Mouse (Mus musculus) stomach, adult 2 months (tissue): ENCODE measurements around the gene Enkur. TPM values are rescaled to one million over a fixed set of nuclear protein-coding genes. Genes with fewer than 3 reads are reported as not detected.

Experiments
- polyA plus RNA-seq: library from polyadenylated mRNA; depleted of rRNA; stranded (reverse); fragments of >200 nt; gene quantifications from 2 replicates; pipeline ENCODE4 v1.2.3, GENCODE M21; 2012; rRNA removed

The Enkur gene
- not detected in 2 replicates for polyA plus RNA-seq

DNA sequence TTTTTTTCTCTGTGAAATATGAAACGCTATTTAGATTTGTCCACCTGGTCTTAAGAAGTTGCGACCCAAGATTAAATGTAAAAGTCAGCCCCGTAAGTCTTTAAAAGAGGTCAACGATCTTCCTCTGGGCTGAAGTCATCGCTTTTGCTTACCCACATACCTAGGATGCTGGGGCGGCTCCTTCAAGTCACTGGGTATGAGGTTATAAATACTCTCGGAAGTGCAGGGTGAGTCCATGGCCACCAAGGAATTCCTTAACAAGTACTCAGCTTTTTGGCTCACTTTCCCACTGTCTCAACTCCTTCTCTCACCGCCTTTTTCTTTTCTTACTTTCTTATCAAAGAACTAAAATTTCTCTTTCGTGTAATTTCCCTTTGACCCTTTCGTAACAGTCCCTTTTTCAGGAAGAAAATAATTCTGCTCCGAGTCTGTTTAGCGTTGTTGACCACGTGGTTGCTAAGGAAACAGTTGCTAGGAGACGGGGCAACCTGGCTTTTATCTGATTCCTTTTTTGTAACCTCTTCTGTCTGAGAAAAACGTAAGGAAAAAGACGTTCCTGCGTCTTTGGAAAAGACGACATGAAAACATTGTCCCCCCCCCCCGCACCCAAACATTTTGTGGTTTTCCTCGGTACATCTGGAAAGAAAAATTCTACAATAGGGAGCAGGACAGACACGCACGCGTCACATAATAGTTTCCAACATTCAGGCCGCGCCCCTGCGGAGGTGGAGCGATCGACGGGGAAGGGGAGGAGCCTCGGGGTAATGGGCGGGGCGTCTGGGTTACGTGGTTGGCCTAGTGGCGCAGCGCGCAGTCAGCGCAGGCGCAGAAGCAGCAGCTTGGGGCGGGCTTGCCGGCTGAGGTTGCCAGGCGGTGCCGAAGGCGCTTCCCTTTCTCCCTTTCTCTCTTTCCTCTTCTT is at the start of gene Enkur, which contains the start of gene Thnsl1:
Enkur (minus strand) TSS at position 454 of the 919 bp plus-strand sequence.
Thnsl1 (plus strand) TSS at position 813 of the 919 bp plus-strand sequence.

Other genes starting within 250 kb of the Enkur start
- gene Arhgap21, start 236.5 kb downstream of the Enkur start, polyA plus RNA-seq = 2.8 and 7.1 TPM in 2 replicates
- gene Thnsl1, start 359 bp upstream of the Enkur start, polyA plus RNA-seq = 1.1 and 1.5 TPM in 2 replicates
- gene Gpr158, start 162.2 kb upstream of the Enkur start, polyA plus RNA-seq = 0.01 TPM in 1 of 2 replicates, not detected in the other